Mouse (Mus musculus) layer of hippocampus, adult 2 months (tissue): ENCODE measurements at regions not wholly inside any gene's neighbourhood (a gene's known extent, or its start where the extent isn't known, plus 50 kb on each side); places are given as distances from the start of the nearest gene placed in this dataset.

Experiments
- DNase-seq, 2 experiments: peaks; one replicate each; pipeline ENCODE4 v3.0.0; 2022; ENCODE audit warnings: low spot score in 2 of 2
- H3K27ac ChIP-seq: fragments of 200-600 bp; 2 replicates; pipeline ENCODE4 v1.8.1; 2022
- H3K4me3 ChIP-seq: fragments of 200-600 bp; 2 replicates; pipeline ENCODE4 v1.8.1; 2022; ENCODE audit warnings: mild to moderate bottlenecking
- CTCF ChIP-seq: fragments of 200-600 bp; conservative IDR thresholded peaks from 2 replicates; pipeline ENCODE4 v1.8.1; 2022; ENCODE audit warnings: antibody characterized with exemption, mild to moderate bottlenecking, moderate library complexity

DNA sequence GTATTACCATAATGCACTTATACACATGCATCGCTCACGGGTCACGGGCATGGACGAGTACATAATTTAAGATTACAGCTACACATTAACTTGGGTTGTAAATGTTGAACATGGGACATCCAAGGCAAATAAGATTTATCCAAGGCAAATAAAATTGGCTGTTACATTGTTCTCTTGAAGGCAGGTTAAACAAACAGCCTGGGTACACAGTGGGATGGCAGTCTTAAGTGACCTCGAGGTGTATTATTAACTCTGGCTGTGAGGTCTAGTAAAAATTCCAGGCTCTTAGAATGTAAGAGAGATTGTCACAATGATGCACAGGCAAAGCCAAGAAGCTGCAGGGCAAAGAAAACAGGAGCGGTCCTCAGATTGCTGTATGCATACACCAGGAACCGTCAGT is 599.6 kb upstream of the Fam19a5 start:
- H3K27ac ChIP-seq = no peak overlapping the region
- no peak for TF ChIP-seq CTCF

DNA sequence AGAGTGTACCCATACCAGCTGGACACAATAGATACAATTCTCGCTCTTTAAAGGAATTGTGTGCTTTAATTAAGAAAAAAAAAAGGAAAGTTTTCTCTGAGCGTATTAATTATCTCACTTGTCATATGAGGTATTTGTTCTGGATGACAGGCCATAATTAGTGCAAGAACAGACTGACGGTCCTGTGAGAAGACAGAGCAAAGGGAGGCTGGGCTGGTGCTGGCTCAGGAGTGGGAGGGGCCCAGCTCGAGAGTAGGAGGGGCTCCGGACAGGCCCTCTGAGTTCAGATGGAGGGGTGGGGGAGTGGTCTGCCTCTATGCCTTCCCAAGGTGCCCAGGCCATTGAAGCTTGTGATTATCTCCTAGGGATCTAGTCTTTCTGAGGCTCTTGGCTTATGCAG is 591.5 kb upstream of the Fam19a5 start:
- no peak overlapping the region for H3K27ac ChIP-seq
- no peak for TF ChIP-seq CTCF
- DNase-seq = no peak
- no peak overlapping the region for H3K4me3 ChIP-seq

More for the DNA sequence above, 599.6 kb upstream of the Fam19a5 start:
- no peak for DNase-seq
- H3K4me3 ChIP-seq = no peak overlapping the region

DNA sequence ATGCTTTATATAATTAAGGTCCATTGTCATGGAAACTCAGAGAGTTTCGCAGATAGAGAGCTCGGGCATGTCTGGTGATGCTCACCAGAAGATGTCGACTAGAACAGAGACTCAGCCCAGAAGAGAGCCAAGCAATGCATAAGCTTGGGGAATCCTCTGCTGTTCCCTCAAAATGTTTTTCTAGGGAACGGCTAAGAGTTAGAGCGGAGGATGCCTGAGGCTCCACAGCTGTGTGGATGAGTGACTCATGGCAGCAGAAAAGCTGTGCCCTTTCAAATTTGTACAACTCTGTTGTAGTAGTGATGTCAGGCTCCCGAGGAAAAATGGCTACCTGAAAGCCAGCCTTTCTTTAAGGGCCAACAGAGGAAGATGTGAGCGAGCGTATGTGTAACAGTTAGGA is 586.2 kb upstream of the Fam19a5 start:
- DNase-seq = no peak
- H3K27ac ChIP-seq = no peak overlapping the region

DNA sequence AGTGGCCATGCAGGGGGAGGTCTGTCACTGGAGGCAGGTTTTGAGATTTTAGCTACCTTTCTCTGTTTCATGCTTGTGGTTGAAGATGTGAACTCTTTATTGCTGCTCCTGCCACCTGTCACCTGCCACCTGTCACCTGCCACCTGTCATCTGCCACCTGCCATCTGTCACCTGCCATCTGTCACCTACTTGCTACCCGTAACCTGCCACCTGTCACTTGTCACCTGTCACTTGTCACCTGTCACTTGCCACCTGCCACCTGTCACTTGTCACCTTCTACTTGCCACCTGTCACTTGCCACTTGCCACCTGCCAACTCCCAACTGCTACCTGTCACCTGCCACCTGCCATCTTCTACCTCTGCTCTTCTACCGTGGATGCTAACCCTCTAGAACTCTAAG is 581.2 kb upstream of the Fam19a5 start:
- Histone ChIP-seq H3K27ac (0 out of 2 replicates have a peak overlapping the region, but pooled peaks have one; percentile 59), H3K4me3 (no peak overlapping the region)
- no peak for DNase-seq
- no peak for TF ChIP-seq CTCF

More for the DNA sequence above, 586.2 kb upstream of the Fam19a5 start:
- H3K4me3 ChIP-seq = no peak overlapping the region
- TF ChIP-seq CTCF = no peak

DNA sequence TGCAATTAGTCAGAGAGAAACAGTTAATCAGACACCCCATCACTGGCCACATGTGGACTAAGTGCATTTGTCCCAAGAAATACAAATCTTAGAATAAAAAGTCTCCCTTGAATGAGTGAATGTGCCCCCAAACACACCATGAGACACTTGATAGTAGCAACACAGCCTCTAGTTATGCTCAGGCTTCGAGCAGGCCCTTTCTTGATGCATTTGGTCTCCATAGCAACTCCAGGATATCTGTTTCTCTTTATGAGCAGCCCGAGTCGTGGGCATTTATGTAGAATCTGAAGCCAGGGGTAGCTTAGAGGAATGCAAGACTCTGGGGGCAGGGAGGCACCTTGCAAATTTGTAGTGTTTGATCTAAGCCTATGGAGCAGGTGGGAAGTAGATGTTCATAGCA is 580.6 kb upstream of the Fam19a5 start:
- peak overlapping the region; percentile 59; the same call in 1 of the 2 replicates for H3K27ac ChIP-seq
- no peak for DNase-seq
- H3K4me3 ChIP-seq = no peak overlapping the region
- no peak for TF ChIP-seq CTCF

DNA sequence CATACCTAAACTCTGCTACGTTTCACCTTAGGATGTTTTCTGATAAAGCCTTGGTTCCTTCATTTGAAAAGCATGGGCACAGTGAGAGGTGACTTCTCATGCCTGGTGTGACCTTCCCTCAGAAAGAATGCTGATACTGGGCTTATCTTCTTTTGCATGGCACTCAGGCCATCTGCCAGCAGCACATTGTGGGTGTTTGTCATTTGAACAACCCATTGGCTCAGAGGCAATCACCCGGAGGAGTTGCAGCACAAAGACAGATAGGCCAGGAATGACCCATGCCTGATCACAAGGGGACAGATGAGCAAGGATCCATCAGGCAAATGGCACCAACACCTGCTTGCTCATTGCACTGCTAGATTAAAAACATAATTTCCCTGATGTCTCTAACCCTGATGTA is 572.7 kb upstream of the Fam19a5 start:
- TF ChIP-seq CTCF = no peak
- DNase-seq = no peak
- H3K27ac ChIP-seq = no peak overlapping the region
- H3K4me3 ChIP-seq = no peak overlapping the region

DNA sequence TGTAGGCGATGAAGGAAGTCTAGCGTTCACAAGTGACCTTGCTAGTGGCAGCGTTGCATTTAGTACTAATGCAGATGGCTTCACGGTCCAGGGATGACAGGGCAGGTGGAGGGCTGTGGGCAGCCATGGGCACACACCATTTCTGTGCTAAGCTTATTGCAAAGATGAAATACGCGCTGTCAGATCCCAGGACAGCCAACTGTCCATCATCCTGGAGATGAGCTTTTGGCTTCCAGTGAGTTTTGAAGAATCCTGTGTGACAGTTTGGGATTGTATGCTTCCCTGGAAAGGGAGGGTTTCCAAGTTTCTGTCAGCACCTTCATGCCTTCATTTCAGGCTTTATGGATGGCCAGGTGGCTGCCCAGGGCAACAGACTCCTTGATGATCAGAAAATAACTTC is 547.9 kb upstream of the Fam19a5 start:
- no peak overlapping the region for H3K4me3 ChIP-seq
- H3K27ac ChIP-seq = no peak overlapping the region
- TF ChIP-seq CTCF = no peak
- no peak for DNase-seq

DNA sequence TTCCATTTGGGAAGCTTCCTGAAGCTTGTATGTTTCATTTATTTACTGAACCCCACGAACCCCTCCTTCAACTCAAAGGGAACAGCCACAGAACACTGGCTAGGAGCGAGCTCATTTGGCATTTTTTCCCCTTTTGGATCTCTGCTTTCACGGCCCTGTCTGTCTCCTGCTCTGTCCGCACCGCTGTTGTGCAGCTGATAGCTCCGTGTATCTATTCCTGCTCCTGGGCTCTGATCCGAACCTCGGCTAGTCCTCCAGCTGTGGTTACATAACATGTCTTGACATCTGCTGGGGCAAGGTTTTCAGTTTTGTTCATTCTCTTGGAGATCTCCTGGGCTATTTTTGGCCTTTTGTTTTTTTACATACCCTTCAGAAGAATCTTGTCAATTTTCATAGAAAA is 525.1 kb upstream of the Fam19a5 start:
- Histone ChIP-seq H3K27ac (no peak overlapping the region), H3K4me3 (no peak overlapping the region)
- no peak for TF ChIP-seq CTCF
- no peak for DNase-seq

DNA sequence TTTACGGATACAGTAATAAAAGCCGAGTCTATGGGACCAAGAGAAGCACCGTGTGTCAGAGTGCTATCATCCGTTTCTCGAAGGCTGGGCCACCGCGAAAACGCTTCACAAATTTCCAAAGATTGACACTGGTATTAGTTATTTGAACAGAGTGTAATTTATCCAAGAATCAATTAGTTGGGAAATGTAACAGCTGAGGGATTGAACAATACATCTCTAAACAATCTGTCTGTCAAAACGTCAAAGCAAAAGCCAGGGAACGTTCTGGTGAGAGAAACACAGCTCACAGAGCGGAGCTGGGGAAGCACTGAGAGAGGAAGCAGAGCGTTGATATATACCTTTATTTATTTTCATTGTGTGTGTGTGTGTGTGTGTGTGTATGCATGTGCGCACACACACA is 498.1 kb upstream of the Fam19a5 start:
- no peak overlapping the region; the same call in 1 of the 2 replicates for H3K27ac ChIP-seq
- no peak overlapping the region for H3K4me3 ChIP-seq
- TF ChIP-seq CTCF = no peak
- peak in 1 of 2 experiments; percentile 19 for DNase-seq

DNA sequence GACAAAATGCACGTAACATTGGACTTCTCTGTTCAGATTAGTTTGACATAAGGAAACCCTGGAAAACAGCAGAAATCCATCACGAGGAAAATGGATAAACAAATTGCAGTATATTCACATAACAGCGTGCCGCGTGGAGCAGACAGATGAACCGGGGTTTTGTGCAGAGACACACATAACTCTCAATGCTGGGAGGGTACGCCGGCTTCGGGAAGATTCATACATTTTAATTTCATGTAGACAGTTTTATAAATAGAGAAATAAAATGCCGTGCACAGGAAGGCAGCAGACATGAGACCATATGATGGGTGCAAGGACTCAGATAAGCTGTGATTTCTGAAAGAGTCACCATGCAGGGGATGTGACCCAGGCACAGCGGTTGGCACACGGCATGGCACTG is 489.9 kb upstream of the Fam19a5 start:
- TF ChIP-seq CTCF = no peak
- Histone ChIP-seq H3K4me3 (no peak overlapping the region), H3K27ac (peak overlapping the region; percentile 55)
- peak; percentile 11 to 34 for DNase-seq

DNA sequence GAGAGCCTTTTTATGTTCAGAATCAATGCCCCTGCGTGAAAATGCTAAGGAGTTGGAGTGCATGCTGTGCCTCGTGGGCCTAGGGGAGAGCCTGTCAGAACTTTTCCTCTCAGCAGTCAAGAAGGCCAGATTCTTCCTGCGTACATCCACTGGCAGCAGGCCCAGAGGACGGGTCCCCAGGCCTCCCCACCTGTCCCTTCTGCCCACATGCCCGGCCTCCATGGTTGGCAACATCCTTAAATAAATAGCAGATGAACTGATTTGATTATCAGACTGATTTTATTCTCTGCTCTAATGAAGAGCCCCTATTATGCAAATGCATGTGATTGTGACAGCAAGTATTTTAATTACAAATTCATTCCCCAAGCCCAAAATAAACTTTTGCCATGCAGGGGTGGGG is 479.2 kb upstream of the Fam19a5 start:
- no peak for DNase-seq
- no peak for TF ChIP-seq CTCF
- H3K4me3 ChIP-seq = no peak overlapping the region
- H3K27ac ChIP-seq = no peak overlapping the region

DNA sequence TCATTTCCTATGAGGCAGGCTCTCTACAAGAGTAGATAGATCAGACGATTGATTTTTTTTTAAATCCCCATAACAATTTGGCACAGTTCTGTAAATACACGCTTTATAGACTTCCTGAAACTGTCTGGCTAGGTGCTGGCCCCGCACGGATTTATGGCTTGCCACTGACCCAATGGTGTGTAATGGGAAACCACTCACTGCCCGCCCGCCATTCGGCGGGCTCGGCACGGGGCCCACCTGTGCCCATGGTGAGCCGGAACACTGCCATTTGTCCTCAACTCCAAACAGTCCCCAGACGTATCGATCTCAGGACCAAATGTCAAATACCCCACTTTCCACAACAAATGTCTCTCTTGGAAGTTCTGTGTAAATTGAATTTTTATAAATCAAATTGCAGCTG is 475.8 kb upstream of the Fam19a5 start:
- H3K27ac ChIP-seq = no peak overlapping the region

DNA sequence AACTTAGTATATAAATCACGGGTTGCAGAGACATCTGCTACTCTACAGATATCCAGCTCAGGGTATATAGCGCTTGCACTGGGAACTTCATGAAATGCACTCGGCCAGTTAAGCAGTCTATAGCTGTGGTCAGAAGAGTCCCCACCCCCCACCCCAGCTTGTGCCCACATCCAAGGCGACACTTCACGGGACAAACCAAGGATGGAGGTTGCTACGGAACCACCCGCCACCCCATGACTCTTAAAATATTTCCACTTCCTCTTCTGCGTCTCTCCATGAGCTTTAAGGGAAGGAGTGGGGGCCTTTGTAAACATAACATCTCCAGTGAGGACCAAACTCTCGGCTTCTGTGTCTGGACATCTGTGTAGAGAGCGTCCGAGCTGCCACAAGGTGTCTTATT is 469.5 kb upstream of the Fam19a5 start:
- Histone ChIP-seq H3K27ac (no peak overlapping the region), H3K4me3 (no peak overlapping the region)
- no peak for DNase-seq
- TF ChIP-seq CTCF = no peak

More for the DNA sequence above, 475.8 kb upstream of the Fam19a5 start:
- TF ChIP-seq CTCF = no peak
- DNase-seq = no peak
- H3K4me3 ChIP-seq = no peak overlapping the region

DNA sequence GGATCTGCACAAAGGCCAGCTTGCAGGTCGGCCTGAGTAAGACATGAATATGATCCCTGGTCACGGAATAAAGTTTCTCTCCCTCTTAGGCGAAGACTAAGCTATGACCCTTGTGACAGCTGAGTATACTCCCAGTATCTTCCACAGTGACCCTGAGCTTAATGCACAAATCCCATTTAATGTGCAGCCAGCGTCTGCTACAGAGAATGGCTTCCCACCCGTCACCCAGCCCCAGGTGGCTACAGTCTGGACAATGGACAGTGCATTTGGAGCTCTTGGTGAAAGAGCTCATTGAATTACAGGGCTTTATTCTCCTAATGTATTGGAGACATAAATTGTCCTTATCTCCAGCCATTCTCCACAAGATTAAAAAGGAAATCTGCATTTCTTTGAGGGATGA is 454.3 kb upstream of the Fam19a5 start:
- Histone ChIP-seq H3K27ac (no peak overlapping the region), H3K4me3 (no peak overlapping the region)
- DNase-seq = no peak
- TF ChIP-seq CTCF = no peak
